Mouse (Mus musculus): ENCODE measurements around the gene Rras2. TPM values are rescaled to one million over a fixed set of nuclear protein-coding genes. Genes with fewer than 3 reads are reported as not detected.

The Rras2 gene
- total and polyA plus RNA-seq, 2 experiments from 2014 or later, result 37.4 to 72.8 TPM

DNA sequence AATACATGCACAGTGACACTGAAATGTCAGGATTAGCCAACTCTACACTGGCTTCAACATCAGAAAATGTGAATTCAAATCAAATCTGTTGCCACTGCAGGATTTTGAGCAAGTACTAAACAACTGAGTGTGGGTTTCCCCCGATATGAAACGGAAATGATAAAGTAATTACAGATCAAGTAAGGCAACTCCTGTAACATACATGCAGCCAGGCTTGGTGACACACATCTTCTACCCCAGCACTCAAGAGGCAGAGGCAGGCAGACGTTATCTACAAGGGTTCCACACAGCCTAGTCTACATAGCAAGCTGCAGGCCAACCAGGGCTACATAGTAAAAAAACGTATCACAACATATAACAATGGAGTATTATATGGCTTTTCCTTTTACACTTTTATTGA lies 14.4 kb downstream of the Rras2 start:
- DNase-seq (ENCODE audit: low spot score), result no peak
- Histone ChIP-seq H3K4me2 (ENCODE audit: low read depth, low read length) (no peak overlapping the region), H3K9ac (replicated peaks; ENCODE audit: low read depth, low read length) (no peak overlapping the region), H3K4me1 (ENCODE audit: control insufficient read depth, insufficient read depth) (peaks cover 32% of the 10 kb centered on the region), H3K9me3 (replicated peaks; ENCODE audit: control insufficient read depth, low read length) (no peaks in the 10 kb centered on the region), H3K4me3 (ENCODE audit: low read depth, low read length) (no peak overlapping the region), H3K36me3 (replicated peaks; ENCODE audit: control insufficient read depth, insufficient read depth, low read length) (no peaks in the 10 kb centered on the region), H3K27me3 (ENCODE audit: control insufficient read depth, insufficient read depth, low read length) (no peaks in the 10 kb centered on the region), H3K27ac (ENCODE audit: low read depth) (no peak overlapping the region)
- no peak for ATAC-seq (ENCODE audit: insufficient read depth, low read depth)
- 72% methylated on average over 4 of the region's 4 CpGs for WGBS
- no peak for TF ChIP-seq EP300 (IDR thresholded peaks at IDR 0.05; ENCODE audit: low read depth)
- no peak for TF ChIP-seq CTCF (IDR thresholded peaks at IDR 0.05; ENCODE audit: low read depth)

DNA sequence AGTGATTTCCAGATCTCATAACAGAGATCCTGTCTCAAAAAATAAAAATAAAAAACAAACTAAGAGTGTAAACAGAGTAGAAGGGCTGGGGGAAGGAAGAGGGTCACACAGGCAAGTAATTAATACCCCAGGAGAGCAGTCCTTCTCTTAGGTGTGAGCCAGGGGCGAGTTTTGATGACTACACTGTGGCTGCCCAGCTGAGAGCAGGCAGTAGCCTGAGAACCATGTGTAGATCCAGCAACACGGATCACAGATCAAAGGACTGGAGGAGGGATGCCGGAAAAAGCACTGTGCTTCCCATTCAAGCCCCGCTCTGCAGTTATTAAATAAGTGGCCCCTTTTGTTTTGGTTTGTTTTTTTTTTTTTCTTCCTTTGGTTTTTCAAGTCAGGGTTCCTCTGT lies 15.0 kb downstream of the Rras2 start:
- no peak overlapping the region for H3K4me3 ChIP-seq (ENCODE audit: low read depth, low read length)
- H3K27ac ChIP-seq (ENCODE audit: low read depth), result no peak overlapping the region
- no peaks in the 10 kb centered on the region for H3K27me3 ChIP-seq (ENCODE audit: control insufficient read depth, insufficient read depth, low read length)
- no peak overlapping the region for H3K9ac ChIP-seq (replicated peaks; ENCODE audit: low read depth, low read length)
- no peaks in the 10 kb centered on the region for H3K9me3 ChIP-seq (replicated peaks; ENCODE audit: control insufficient read depth, low read length)
- no peak overlapping the region for H3K4me2 ChIP-seq (ENCODE audit: low read depth, low read length)
- no peak for DNase-seq (ENCODE audit: low spot score)
- 62% methylated on average over 4 of the region's 4 CpGs for WGBS
- TF ChIP-seq CTCF (IDR thresholded peaks at IDR 0.05; ENCODE audit: low read depth) (no peak), EP300 (IDR thresholded peaks at IDR 0.05; ENCODE audit: low read depth) (no peak)
- peaks cover 32% of the 10 kb centered on the region for H3K4me1 ChIP-seq (ENCODE audit: control insufficient read depth, insufficient read depth)
- no peak for ATAC-seq (ENCODE audit: insufficient read depth, low read depth)
- no peaks in the 10 kb centered on the region for H3K36me3 ChIP-seq (replicated peaks; ENCODE audit: control insufficient read depth, insufficient read depth, low read length)

DNA sequence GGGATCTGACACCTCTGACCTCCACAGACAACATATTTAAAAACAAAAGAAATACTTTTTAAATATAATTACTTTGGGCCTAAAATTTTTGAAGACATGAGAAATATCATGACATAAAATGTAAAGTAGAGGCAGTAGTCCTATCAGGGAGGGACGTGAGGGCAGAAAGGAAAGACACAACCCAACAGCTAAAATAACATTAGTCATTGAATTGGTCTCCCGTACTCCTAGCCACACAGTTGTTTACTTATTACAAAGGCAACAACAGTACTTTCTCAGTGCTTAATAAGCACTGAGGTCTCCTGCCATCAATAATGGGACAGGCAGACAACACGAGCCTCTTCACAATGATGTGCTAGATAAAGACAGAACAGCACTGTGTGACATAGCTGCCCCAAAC lies 16.2 kb downstream of the Rras2 start:
- no peaks in the 10 kb centered on the region for H3K9me3 ChIP-seq (replicated peaks; ENCODE audit: control insufficient read depth, low read length)
- DNase-seq (ENCODE audit: low spot score) (no peak), ATAC-seq (ENCODE audit: insufficient read depth, low read depth) (no peak)
- H3K27me3 ChIP-seq (ENCODE audit: control insufficient read depth, insufficient read depth, low read length), result no peaks in the 10 kb centered on the region
- no peak overlapping the region for H3K4me3 ChIP-seq (ENCODE audit: low read depth, low read length)
- 0 out of 2 replicates have a peak overlapping the region, but pooled peaks have one; percentile 26 for H3K27ac ChIP-seq (ENCODE audit: low read depth)
- H3K4me2 ChIP-seq (ENCODE audit: low read depth, low read length), result no peak overlapping the region
- H3K9ac ChIP-seq (replicated peaks; ENCODE audit: low read depth, low read length), result no peak overlapping the region
- H3K4me1 ChIP-seq (ENCODE audit: control insufficient read depth, insufficient read depth), result peaks cover 28% of the 10 kb centered on the region
- WGBS, result 32% methylated on average over 3 of the region's 3 CpGs
- H3K36me3 ChIP-seq (replicated peaks; ENCODE audit: control insufficient read depth, insufficient read depth, low read length), result no peaks in the 10 kb centered on the region
- TF ChIP-seq EP300 (IDR thresholded peaks at IDR 0.05; ENCODE audit: low read depth) (no peak), CTCF (IDR thresholded peaks at IDR 0.05; ENCODE audit: low read depth) (no peak)

DNA sequence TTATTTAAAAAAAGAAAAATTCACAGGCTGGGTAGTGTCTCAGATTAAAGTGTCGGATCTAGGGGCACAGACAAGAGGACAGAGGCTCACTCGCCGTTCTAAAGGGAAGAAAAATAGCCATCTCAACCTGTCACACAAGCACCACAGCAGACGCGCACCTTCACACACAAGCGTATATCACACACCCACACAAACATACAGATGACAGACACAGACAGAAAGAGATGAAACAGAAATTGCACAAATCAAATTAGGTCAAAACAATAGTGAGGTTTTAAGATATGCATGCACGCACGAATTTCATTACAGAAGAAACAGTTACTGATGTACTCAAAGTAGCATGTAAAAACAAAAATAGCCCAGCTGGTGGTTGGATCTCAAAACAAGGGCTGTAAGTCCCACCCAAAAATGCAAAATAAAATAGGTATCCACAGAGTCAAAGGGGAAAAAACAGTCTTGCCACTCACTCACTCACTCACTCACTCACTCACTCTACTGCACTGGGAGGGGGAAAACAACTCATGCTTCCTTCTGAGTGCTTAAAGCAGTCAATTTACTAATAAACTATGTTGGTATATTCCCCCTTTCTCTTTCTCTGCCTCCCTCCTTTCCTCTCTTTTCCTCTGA lies 23.9 kb downstream of the Rras2 start:
- peaks cover 26% of the 10 kb centered on the region for H3K4me1 ChIP-seq (ENCODE audit: control insufficient read depth, insufficient read depth)
- no peak overlapping the region for H3K9ac ChIP-seq (replicated peaks; ENCODE audit: low read depth, low read length)
- no peak overlapping the region for H3K4me2 ChIP-seq (ENCODE audit: low read depth, low read length)
- ATAC-seq (ENCODE audit: insufficient read depth, low read depth) (no peak), DNase-seq (ENCODE audit: low spot score) (no peak)
- TF ChIP-seq EP300 (IDR thresholded peaks at IDR 0.05; ENCODE audit: low read depth) (no peak), CTCF (IDR thresholded peaks at IDR 0.05; ENCODE audit: low read depth) (no peak)
- no peaks in the 10 kb centered on the region for H3K9me3 ChIP-seq (replicated peaks; ENCODE audit: control insufficient read depth, low read length)
- no peaks in the 10 kb centered on the region for H3K27me3 ChIP-seq (ENCODE audit: control insufficient read depth, insufficient read depth, low read length)
- H3K4me3 ChIP-seq (ENCODE audit: low read depth, low read length), result no peak overlapping the region
- H3K27ac ChIP-seq (ENCODE audit: low read depth), result no peak overlapping the region
- WGBS, result 68% methylated on average over 8 of the region's 8 CpGs
- H3K36me3 ChIP-seq (replicated peaks; ENCODE audit: control insufficient read depth, insufficient read depth, low read length), result no peaks in the 10 kb centered on the region

DNA sequence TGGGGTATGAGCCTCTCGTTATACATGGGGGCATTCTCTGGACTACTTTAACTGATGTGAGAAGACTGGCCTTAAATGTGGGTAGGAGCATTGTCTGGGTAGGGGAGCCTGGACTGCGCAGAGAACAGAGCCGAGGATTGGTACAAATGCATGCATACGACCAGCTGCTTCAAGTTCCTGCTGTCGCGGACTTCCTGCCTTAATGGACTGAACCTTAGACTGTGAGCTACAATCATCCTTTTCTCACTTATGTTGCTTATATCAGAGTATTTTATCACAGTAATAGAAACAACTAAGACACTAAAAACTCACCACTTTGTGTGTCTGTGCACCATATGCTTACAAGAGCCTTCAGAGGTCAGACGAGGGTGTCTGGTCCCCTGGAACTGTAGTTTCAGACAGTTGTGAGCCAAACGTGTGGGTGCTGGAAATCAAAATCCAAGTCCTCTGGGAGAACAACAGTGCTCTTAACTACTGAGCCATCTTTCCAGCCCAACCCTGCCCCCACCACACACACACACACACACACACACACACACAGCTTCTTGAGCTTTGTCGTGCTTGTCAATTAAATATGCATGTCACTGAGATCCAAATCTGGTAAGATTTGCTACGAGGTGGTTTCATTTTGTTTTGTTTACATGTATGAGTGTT lies 26.6 kb downstream of the Rras2 start:
- no peak for ATAC-seq (ENCODE audit: insufficient read depth, low read depth)

More for the DNA sequence above, 26.6 kb downstream of the Rras2 start:
- H3K36me3 ChIP-seq (replicated peaks; ENCODE audit: control insufficient read depth, insufficient read depth, low read length), result no peaks in the 10 kb centered on the region
- no peaks in the 10 kb centered on the region for H3K27me3 ChIP-seq (ENCODE audit: control insufficient read depth, insufficient read depth, low read length)
- peaks cover 47% of the 10 kb centered on the region for H3K4me1 ChIP-seq (ENCODE audit: control insufficient read depth, insufficient read depth)
- DNase-seq (ENCODE audit: low spot score), result no peak
- no peaks in the 10 kb centered on the region for H3K9me3 ChIP-seq (replicated peaks; ENCODE audit: control insufficient read depth, low read length)
- no peak overlapping the region; the same call in 1 of the 2 replicates for H3K4me2 ChIP-seq (ENCODE audit: low read depth, low read length)
- H3K4me3 ChIP-seq (ENCODE audit: low read depth, low read length), result no peak overlapping the region
- WGBS, result 71% methylated on average over 10 of the region's 10 CpGs
- no peak overlapping the region for H3K27ac ChIP-seq (ENCODE audit: low read depth)
- no peak overlapping the region for H3K9ac ChIP-seq (replicated peaks; ENCODE audit: low read depth, low read length)
- TF ChIP-seq EP300 (IDR thresholded peaks at IDR 0.05; ENCODE audit: low read depth) (no peak), CTCF (IDR thresholded peaks at IDR 0.05; ENCODE audit: low read depth) (no peak)
